Mouse (Mus musculus): ENCODE results near the gene Atp23.

DNA sequence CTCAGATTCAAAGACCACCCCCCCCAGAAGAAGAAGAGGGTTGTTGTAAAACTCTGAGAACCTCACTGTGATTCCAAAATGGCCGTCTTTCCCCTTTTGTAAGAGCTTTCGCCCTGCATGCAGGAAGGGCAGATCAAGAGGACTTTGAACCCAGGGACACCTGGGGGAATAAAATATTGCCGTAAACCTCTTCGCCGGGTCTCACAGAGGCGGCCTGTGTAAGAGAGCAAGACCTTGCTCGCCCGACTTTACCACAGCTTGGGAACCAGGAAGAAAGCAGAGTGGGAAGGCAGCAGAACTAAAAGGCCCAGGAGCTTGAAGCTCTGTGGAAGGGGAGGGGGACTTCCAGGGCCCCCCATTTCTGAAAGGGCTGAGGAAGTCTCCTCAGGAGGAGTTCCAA, 34.0 kb upstream of the Atp23 start:
- no peak for TF ChIP-seq CTCF (IDR thresholded peaks at IDR 0.05; ENCODE audit: control insufficient read depth, insufficient read depth, insufficient replicate concordance, low read depth, low read length)
- TF ChIP-seq POLR2A (IDR thresholded peaks at IDR 0.05; ENCODE audit: control insufficient read depth, low read depth, low read length), result no peak
